Mouse (Mus musculus) cerebellum, postnatal 14 days (tissue): ENCODE data around the gene Map3k14.

ENCODE experiments used
- DNase-seq, 2 experiments: peaks; one replicate each; pipeline ENCODE4 v3.0.0; 2021; ENCODE audit warnings: mixed read lengths in 2 of 2

Gene Map3k14

GRCm38 (mm10) chr11:103173041-103173770, 94.1 kb downstream of the Map3k14 start:
- no peak for DNase-seq

GRCm38 (mm10) chr11:103172392-103173040, 94.8 kb downstream of the Map3k14 start:
- no peak for DNase-seq

GRCm38 (mm10) chr11:103171703-103172391, 95.4 kb downstream of the Map3k14 start:
- peak in 1 of 2 experiments; percentile 27 for DNase-seq

- DNase-seq = peak in 1 of 2 experiments; percentile 37
Measured at GRCm38 (mm10) chr11:103171286-103171620, 96.0 kb downstream of the Map3k14 start.

- DNase-seq = peak; percentile 68 to 73
Measured at GRCm38 (mm10) chr11:103170494-103171285, 96.6 kb downstream of the Map3k14 start, which contains the start of gene Fmnl1. TSS of gene Fmnl1 (plus strand) at chr11:103171107.

GRCm38 (mm10) chr11:103170111-103170493, 97.2 kb downstream of the Map3k14 start:
- no peak for DNase-seq
